7 mouse cellular contexts compared by ENCODE assay signal in genomic region chr1:62964291-62964690, GRCm38 (mm10).
DNase-seq lines count a peak whose midpoint lies in the region; ATAC-seq and TF ChIP-seq lines count a peak whose summit lies in the region.

No protein-coding gene starts in this region.

- no peaks in the 10 kb centered on the region for H3K27me3 ChIP-seq in intestine, postnatal 0 days (replicated peaks; ENCODE audit: control insufficient read depth, insufficient read depth, low read length)
- 0 out of 2 replicates have a peak, but pooled peaks cover 3% of the 10 kb centered on the region for H3K27me3 ChIP-seq in midbrain, postnatal 0 days (ENCODE audit: insufficient read depth, low read length)

- no peaks in the 10 kb centered on the region for H3K36me3 ChIP-seq in intestine, postnatal 0 days (ENCODE audit: control insufficient read depth, insufficient read depth)
- H3K36me3 ChIP-seq in midbrain, postnatal 0 days (ENCODE audit: insufficient read depth, low read length) = no peaks in the 10 kb centered on the region

- no peak overlapping the region for H3K9ac ChIP-seq in intestine, postnatal 0 days (ENCODE audit: low read depth, low read length)
- no peak overlapping the region for H3K9ac ChIP-seq in midbrain, postnatal 0 days (replicated peaks; ENCODE audit: low read length, poor library complexity, severe bottlenecking)

- no peaks in the 10 kb centered on the region for H3K4me1 ChIP-seq in intestine, postnatal 0 days (replicated peaks; ENCODE audit: control insufficient read depth, insufficient read depth, low read length)
- no peaks in the 10 kb centered on the region for H3K4me1 ChIP-seq in midbrain, postnatal 0 days (ENCODE audit: insufficient read depth, low read length)

- DNase-seq in adrenal gland, adult 18-20 months (ENCODE audit: low spot score in 2 of 2) = peak; percentile 30 to 41
- DNase-seq in embryo, embryonic 10 days (ENCODE audit: low spot score) = peak; percentile 90
- peak; percentile 62 for DNase-seq in gastrocnemius, postnatal 14 days
- peak; percentile 68 to 77 for DNase-seq in left cerebral cortex, postnatal 25 days (ENCODE audit: low spot score in 2 of 2)
- DNase-seq in midbrain, postnatal 0 days (ENCODE audit: low spot score) = peak; percentile 91
- DNase-seq in testis, postnatal 14 days (ENCODE audit: low spot score) = peak; percentile 26

- ATAC-seq in intestine, postnatal 0 days = no peak
- ATAC-seq in midbrain, postnatal 0 days (ENCODE audit: low FRiP score) = peak; percentile 90

- no peak overlapping the region for H3K4me2 ChIP-seq in intestine, postnatal 0 days (replicated peaks; ENCODE audit: low read depth)
- no peak overlapping the region for H3K4me2 ChIP-seq in midbrain, postnatal 0 days (ENCODE audit: low read depth, low read length, poor library complexity, severe bottlenecking)

- H3K27ac ChIP-seq in intestine, postnatal 0 days (ENCODE audit: low read depth, low read length) = no peak overlapping the region
- no peak overlapping the region for H3K27ac ChIP-seq in midbrain, postnatal 0 days (ENCODE audit: low read depth, low read length)

- intact Hi-C loops in gastrocnemius, postnatal 14 days (cut with DNase I; ENCODE audit: low total_unique reads) = loop anchor here (10.0 kb wide), 1 partner anchor 179 kb away; no protein-coding TSS in a partner anchor
- intact Hi-C loops in left cerebral cortex, postnatal 25 days (cut with DNase I) = loop anchor here (2.0 to 10.0 kb wide), 3 partner anchors 177 to 1782 kb away; no protein-coding TSS in a partner anchor

- H3K9me3 ChIP-seq in intestine, postnatal 0 days (ENCODE audit: control insufficient read depth) = no peaks in the 10 kb centered on the region
- H3K9me3 ChIP-seq in midbrain, postnatal 0 days (ENCODE audit: low read length) = no peaks in the 10 kb centered on the region

- 25% methylated on average over 6 of the region's 6 CpGs for WGBS in intestine, postnatal 0 days
- WGBS in midbrain, postnatal 0 days = 15% methylated on average over 6 of the region's 6 CpGs

- peak; percentile 97 for TF ChIP-seq CTCF in intestine, postnatal 0 days (IDR thresholded peaks at IDR 0.05; ENCODE audit: low read depth)
- peak; percentile 98 for TF ChIP-seq CTCF in midbrain, postnatal 0 days (IDR thresholded peaks at IDR 0.05)

- no peak overlapping the region for H3K4me3 ChIP-seq in intestine, postnatal 0 days (ENCODE audit: low read depth, low read length)
- H3K4me3 ChIP-seq in midbrain, postnatal 0 days (ENCODE audit: low read depth, low read length) = no peak overlapping the region

Comparison
In these comparisons a context has a peak if more than half of its experiments do, and no peak if none do; other contexts are left out.
1. DNase-seq: peak in every context shown above with its lines; median percentile 91 in midbrain, postnatal 0 days; 90 in embryo, embryonic 10 days; 72 in left cerebral cortex, postnatal 25 days; 62 in gastrocnemius, postnatal 14 days; 36 in adrenal gland, adult 18-20 months; 26 in testis, postnatal 14 days.